Mouse (Mus musculus): ENCODE measurements around the gene Sgms1. TPM values are rescaled to one million over a fixed set of nuclear protein-coding genes. Genes with fewer than 3 reads are reported as not detected.

Sgms1 gene
- polyA plus RNA-seq, 1 experiment from 2014 or later: 28.9 TPM

- no peaks in the 10 kb centered on the region for H3K36me3 ChIP-seq
- H3K4me3 ChIP-seq: no peak overlapping the region
- ATAC-seq (ENCODE audit: insufficient number of reproducible peaks, insufficient read depth, low FRiP score, low TSS enrichment): no peak
- H3K27ac ChIP-seq: no peak overlapping the region
- no peaks in the 10 kb centered on the region for H3K27me3 ChIP-seq
- H3K9me3 ChIP-seq: no peaks in the 10 kb centered on the region
- 64% methylated on average over 4 of the region's 4 CpGs for WGBS
- no peak overlapping the region for H3K4me2 ChIP-seq (replicated peaks)
- peaks cover 14% of the 10 kb centered on the region for H3K4me1 ChIP-seq
- no peak overlapping the region for H3K9ac ChIP-seq
These were observed 130.5 kb downstream of the Sgms1 start for GRCm38 (mm10) chr19:32259048-32259447.

DNA sequence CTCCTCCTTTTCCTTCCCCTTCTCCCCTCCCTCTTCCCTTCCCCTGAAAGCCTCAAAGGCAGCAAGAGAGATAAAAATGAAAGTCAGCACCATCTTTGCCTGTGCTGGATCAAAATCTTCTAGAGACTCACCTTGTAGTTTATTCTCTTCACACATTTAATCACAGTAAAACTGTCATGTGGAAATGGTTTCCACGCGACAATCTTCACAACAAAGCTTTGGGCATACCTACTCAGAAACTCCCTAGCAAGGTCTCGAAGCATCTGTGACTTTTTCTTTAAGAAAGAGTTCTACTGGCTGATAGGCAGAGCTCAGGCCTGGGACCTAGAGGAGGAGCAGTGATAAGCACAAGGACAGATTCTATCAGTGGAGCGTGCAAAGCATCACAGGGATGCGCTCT is 131.4 kb downstream of the Sgms1 start:
- H3K9ac ChIP-seq: no peak overlapping the region
- H3K9me3 ChIP-seq: no peaks in the 10 kb centered on the region
- no peak overlapping the region for H3K4me2 ChIP-seq (replicated peaks)
- 81% methylated on average over 5 of the region's 5 CpGs for WGBS
- no peaks in the 10 kb centered on the region for H3K27me3 ChIP-seq
- H3K4me3 ChIP-seq: no peak overlapping the region
- H3K4me1 ChIP-seq: peaks cover 14% of the 10 kb centered on the region
- H3K27ac ChIP-seq: no peak overlapping the region
- no peaks in the 10 kb centered on the region for H3K36me3 ChIP-seq
- no peak for ATAC-seq (ENCODE audit: insufficient number of reproducible peaks, insufficient read depth, low FRiP score, low TSS enrichment)

GRCm38 (mm10) chr19:32257616-32258015 is 131.9 kb downstream of the Sgms1 start:
- no peaks in the 10 kb centered on the region for H3K27me3 ChIP-seq
- H3K4me1 ChIP-seq: peaks cover 14% of the 10 kb centered on the region
- H3K9ac ChIP-seq: no peak overlapping the region
- H3K36me3 ChIP-seq: no peaks in the 10 kb centered on the region
- 89% methylated on average over 3 of the region's 3 CpGs for WGBS
- H3K9me3 ChIP-seq: no peaks in the 10 kb centered on the region
- no peak overlapping the region for H3K27ac ChIP-seq
- ATAC-seq (ENCODE audit: insufficient number of reproducible peaks, insufficient read depth, low FRiP score, low TSS enrichment): no peak
- H3K4me2 ChIP-seq (replicated peaks): no peak overlapping the region
- H3K4me3 ChIP-seq: no peak overlapping the region

DNA sequence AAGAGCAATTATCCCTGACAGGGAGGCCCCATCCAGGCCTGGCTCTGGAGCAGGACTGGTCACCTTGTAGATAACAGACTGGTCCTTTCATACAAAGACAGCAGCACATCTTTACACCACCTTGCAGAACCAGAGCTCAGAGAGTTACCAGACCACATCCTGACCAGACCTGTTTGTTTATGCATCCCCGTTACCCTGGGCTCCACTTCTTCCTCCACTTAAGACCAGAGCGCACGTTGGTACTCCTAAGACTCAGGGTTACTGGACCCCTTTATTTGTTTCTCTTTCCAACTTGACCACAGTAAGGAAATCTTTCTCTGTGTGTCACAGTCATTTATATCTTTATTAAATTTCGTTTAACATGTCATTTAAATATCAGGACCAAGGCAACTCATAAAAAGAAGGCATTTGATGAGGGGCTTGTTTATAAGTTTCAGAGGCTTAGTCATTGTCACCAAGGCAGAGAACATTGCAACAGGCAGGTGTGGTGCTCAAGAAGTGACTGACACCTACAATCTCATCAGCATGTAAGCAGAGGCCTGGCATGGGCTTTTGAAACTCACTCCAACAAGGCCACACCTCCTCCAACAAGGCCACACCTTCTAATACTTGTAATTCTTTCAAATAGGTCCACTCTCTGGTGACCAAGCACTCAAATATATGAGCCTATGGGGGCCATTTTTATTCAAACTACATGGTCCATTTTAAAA is 132.7 kb downstream of the Sgms1 start:
- no peak overlapping the region for H3K4me3 ChIP-seq
- no peak overlapping the region for H3K4me2 ChIP-seq (replicated peaks)
- H3K27ac ChIP-seq: no peak overlapping the region
- 70% methylated on average over 4 of the region's 4 CpGs for WGBS
- no peaks in the 10 kb centered on the region for H3K9me3 ChIP-seq
- H3K4me1 ChIP-seq: peaks cover 13% of the 10 kb centered on the region
- no peak overlapping the region for H3K9ac ChIP-seq
- no peak for ATAC-seq (ENCODE audit: insufficient number of reproducible peaks, insufficient read depth, low FRiP score, low TSS enrichment)
- H3K27me3 ChIP-seq: no peaks in the 10 kb centered on the region
- no peaks in the 10 kb centered on the region for H3K36me3 ChIP-seq

DNA sequence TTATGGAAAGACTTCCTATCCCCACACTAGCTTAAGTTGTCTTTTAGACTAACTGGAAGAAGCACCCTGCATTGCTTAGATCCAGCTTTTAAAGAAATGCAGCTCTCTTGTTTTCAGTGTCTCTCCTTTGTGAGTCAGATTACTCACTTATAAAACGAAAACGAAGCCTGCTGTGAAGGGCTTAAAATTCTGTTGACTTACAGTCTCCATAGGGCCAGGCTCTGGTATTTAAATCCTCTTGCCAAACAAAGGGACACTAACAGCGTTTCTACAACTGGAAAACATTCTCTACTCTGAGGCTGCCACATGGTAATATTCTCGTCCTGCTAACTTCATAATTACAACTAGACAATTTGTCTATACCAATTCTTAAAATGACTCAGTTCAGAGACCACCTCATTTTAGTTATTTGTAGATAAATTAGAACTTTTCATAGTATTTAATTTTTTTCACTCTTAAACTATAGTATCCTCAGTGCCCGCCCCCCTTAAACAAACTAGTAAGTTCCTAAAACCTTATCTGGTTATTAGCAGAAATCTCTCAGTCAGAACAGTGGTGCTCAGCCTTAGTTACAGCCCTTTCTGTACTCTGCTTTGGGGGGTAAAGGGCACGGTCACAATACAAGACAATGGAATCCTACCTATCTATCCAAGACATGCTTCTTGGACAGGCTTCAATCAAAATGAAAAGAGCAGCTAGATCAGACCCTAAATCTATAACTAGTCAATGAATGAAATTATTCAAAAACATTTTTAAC is 133.9 kb downstream of the Sgms1 start:
- H3K27me3 ChIP-seq: no peaks in the 10 kb centered on the region
- no peak overlapping the region for H3K27ac ChIP-seq
- 40% methylated on average over 6 of the region's 6 CpGs for WGBS
- no peak for ATAC-seq (ENCODE audit: insufficient number of reproducible peaks, insufficient read depth, low FRiP score, low TSS enrichment)
- peaks cover 9% of the 10 kb centered on the region for H3K4me1 ChIP-seq
- no peak overlapping the region for H3K4me2 ChIP-seq (replicated peaks)
- H3K9ac ChIP-seq: no peak overlapping the region
- no peaks in the 10 kb centered on the region for H3K36me3 ChIP-seq
- H3K4me3 ChIP-seq: no peak overlapping the region
- no peaks in the 10 kb centered on the region for H3K9me3 ChIP-seq

GRCm38 (mm10) chr19:32254739-32255344 is 134.7 kb downstream of the Sgms1 start:
- 35% methylated on average over 8 of the region's 8 CpGs for WGBS
- no peak overlapping the region for H3K27ac ChIP-seq
- H3K4me3 ChIP-seq: no peak overlapping the region
- H3K27me3 ChIP-seq: no peaks in the 10 kb centered on the region
- H3K9ac ChIP-seq: no peak overlapping the region
- H3K36me3 ChIP-seq: no peaks in the 10 kb centered on the region
- H3K4me2 ChIP-seq (replicated peaks): no peak overlapping the region
- no peak for ATAC-seq (ENCODE audit: insufficient number of reproducible peaks, insufficient read depth, low FRiP score, low TSS enrichment)
- H3K4me1 ChIP-seq: peaks cover 9% of the 10 kb centered on the region
- no peaks in the 10 kb centered on the region for H3K9me3 ChIP-seq

DNA sequence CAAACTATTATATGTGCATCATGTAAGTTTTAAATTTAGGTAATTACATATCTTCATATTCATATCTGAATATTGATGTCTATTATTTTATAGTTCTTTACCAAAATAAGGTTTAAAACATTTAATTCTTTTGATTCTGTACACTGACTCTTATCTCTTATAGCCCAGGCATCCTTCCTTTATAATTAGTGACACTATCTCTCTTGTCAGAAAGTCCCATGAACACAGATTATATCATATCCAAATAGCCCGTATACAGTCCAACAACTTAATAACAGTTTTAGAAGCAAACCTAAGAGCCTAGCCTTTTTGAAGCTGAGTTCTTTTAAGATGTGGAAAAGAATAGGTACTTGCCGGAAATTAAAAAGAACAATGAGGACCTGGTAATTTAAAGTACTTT is 135.3 kb downstream of the Sgms1 start:
- peaks cover 9% of the 10 kb centered on the region for H3K4me1 ChIP-seq
- no peaks in the 10 kb centered on the region for H3K27me3 ChIP-seq
- no peak for ATAC-seq (ENCODE audit: insufficient number of reproducible peaks, insufficient read depth, low FRiP score, low TSS enrichment)
- H3K36me3 ChIP-seq: no peaks in the 10 kb centered on the region
- H3K9me3 ChIP-seq: no peaks in the 10 kb centered on the region
- no peak overlapping the region for H3K4me3 ChIP-seq
- H3K27ac ChIP-seq: no peak overlapping the region
- 88% methylated on average over 2 of the region's 2 CpGs for WGBS
- H3K9ac ChIP-seq: no peak overlapping the region
- no peak overlapping the region for H3K4me2 ChIP-seq (replicated peaks)

GRCm38 (mm10) chr19:32252987-32253386 is 136.5 kb downstream of the Sgms1 start:
- 66% methylated on average over 7 of the region's 7 CpGs for WGBS
- Histone ChIP-seq H3K27me3 (no peaks in the 10 kb centered on the region), H3K27ac (no peak overlapping the region), H3K36me3 (no peaks in the 10 kb centered on the region), H3K4me2 (replicated peaks) (no peak overlapping the region), H3K4me3 (no peak overlapping the region), H3K9me3 (no peaks in the 10 kb centered on the region), H3K4me1 (peaks cover 9% of the 10 kb centered on the region), H3K9ac (no peak overlapping the region)
- no peak for ATAC-seq (ENCODE audit: insufficient number of reproducible peaks, insufficient read depth, low FRiP score, low TSS enrichment)

DNA sequence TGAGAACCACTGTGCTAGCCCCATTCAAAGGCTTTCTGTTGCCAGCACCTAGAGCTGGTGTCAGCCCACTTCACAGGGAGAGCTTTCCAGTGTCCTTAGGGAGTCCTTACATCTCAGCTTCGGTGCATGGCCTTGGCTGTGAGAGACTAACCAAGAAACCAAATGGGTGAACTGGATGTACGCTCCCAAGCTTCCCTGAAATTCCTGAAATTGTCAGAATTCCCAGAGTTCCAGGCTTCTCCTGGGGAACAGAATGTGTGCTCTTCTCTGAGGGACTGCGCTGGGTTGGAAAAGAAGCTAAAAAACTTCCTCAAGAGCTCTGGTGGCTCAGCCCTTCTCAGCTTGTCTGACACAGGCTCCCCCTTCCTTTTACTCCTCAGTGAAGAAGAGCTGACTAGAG is 137.1 kb downstream of the Sgms1 start:
- no peaks in the 10 kb centered on the region for H3K27me3 ChIP-seq
- no peak overlapping the region for H3K4me3 ChIP-seq
- H3K4me1 ChIP-seq: peaks cover 9% of the 10 kb centered on the region
- H3K4me2 ChIP-seq (replicated peaks): no peak overlapping the region
- 68% methylated on average over 3 of the region's 3 CpGs for WGBS
- H3K9me3 ChIP-seq: no peaks in the 10 kb centered on the region
- H3K27ac ChIP-seq: no peak overlapping the region
- ATAC-seq (ENCODE audit: insufficient number of reproducible peaks, insufficient read depth, low FRiP score, low TSS enrichment): no peak
- no peak overlapping the region for H3K9ac ChIP-seq
- H3K36me3 ChIP-seq: no peaks in the 10 kb centered on the region

DNA sequence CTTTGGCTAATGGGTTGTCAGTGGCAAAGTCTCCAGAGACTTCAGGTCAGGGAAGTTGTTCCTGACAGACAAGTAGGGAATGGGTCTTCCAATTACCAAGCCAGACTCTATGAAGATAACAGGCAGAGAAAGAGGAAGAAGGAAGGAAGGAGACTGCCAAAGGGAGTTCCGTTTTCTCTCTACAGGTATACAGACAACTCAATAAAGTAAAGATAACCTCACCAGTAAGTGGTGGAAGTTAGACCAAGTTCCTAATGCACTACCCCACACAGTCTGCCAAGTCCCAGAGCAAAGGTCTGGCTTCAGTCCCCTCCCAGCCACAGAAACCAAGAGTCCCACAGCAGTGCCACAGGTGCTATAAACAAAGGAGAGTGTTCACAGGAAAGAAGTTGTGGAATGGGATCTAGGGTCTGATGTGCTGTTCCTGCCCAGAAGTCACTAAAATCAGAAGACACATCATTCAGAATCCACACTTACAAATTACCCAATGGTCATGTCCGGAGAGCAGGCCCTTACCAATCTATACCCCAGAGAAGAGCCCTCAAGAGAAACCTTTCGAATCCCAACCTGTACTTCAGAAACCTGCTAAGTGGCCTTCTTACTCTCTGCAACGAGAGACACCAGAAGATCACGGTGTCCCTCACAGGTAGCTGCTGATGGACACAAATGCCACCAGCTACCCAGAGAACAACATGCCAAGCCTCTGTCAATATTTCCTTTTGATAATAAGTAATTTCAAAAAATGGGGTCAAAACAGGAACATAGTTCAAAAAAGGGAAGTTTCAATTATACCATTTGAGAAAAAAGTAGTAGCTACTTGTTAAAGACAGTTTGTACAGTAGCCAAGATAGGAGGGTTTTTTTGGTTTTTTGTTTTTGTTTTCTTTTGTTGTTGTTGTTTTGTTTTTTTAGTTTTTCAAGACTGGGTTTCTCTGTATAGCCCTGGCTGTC is 140.1 kb downstream of the Sgms1 start:
- Histone ChIP-seq H3K27ac (no peak overlapping the region), H3K36me3 (no peaks in the 10 kb centered on the region)

GRCm38 (mm10) chr19:32244881-32245280 is 144.6 kb downstream of the Sgms1 start:
- Histone ChIP-seq H3K9me3 (no peaks in the 10 kb centered on the region), H3K9ac (no peak overlapping the region), H3K4me3 (no peak overlapping the region), H3K4me1 (no peaks in the 10 kb centered on the region), H3K36me3 (no peaks in the 10 kb centered on the region), H3K27me3 (no peaks in the 10 kb centered on the region), H3K27ac (no peak overlapping the region), H3K4me2 (replicated peaks) (no peak overlapping the region)
- no peak for ATAC-seq (ENCODE audit: insufficient number of reproducible peaks, insufficient read depth, low FRiP score, low TSS enrichment)
- WGBS: 73% methylated on average over 4 of the region's 4 CpGs

More for the DNA sequence above, 140.1 kb downstream of the Sgms1 start:
- Histone ChIP-seq H3K9ac (no peak overlapping the region), H3K27me3 (no peaks in the 10 kb centered on the region), H3K4me1 (no peaks in the 10 kb centered on the region), H3K4me2 (replicated peaks) (no peak overlapping the region), H3K4me3 (no peak overlapping the region), H3K9me3 (no peaks in the 10 kb centered on the region)
- WGBS: 89% methylated on average over 5 of the region's 5 CpGs
- no peak for ATAC-seq (ENCODE audit: insufficient number of reproducible peaks, insufficient read depth, low FRiP score, low TSS enrichment)
